Mouse (Mus musculus): ENCODE measurements around the gene Frmd4a.

Gene Frmd4a

GRCm38 (mm10) chr2:4137493-4137892 lies 120.0 kb downstream of the Frmd4a start:
- DNase-seq (ENCODE audit: low read depth, low spot score): no peak

- peak; percentile 45 for DNase-seq (ENCODE audit: low read depth, low spot score)
These were observed 124.9 kb downstream of the Frmd4a start for GRCm38 (mm10) chr2:4142221-4142950.

- no peak for DNase-seq (ENCODE audit: low read depth, low spot score)
These were observed 126.9 kb downstream of the Frmd4a start for GRCm38 (mm10) chr2:4144424-4144823.

GRCm38 (mm10) chr2:4152521-4153040 lies 135.1 kb downstream of the Frmd4a start:
- peak; percentile 12 for DNase-seq (ENCODE audit: low read depth, low spot score)

- peak; percentile 17 for DNase-seq (ENCODE audit: low read depth, low spot score)
These were observed 135.7 kb downstream of the Frmd4a start for GRCm38 (mm10) chr2:4153131-4153631.

GRCm38 (mm10) chr2:4154036-4154653 lies 136.6 kb downstream of the Frmd4a start:
- no peak for DNase-seq (ENCODE audit: low read depth, low spot score)

GRCm38 (mm10) chr2:4154654-4155047 lies 137.1 kb downstream of the Frmd4a start:
- no peak for DNase-seq (ENCODE audit: low read depth, low spot score)

GRCm38 (mm10) chr2:4155406-4155805 lies 137.9 kb downstream of the Frmd4a start:
- DNase-seq (ENCODE audit: low read depth, low spot score): no peak

GRCm38 (mm10) chr2:4156511-4156910 lies 139.0 kb downstream of the Frmd4a start:
- no peak for DNase-seq (ENCODE audit: low read depth, low spot score)

- DNase-seq (ENCODE audit: low read depth, low spot score): no peak
These were observed 139.9 kb downstream of the Frmd4a start for GRCm38 (mm10) chr2:4157396-4157795.

- peak; percentile 73 for DNase-seq (ENCODE audit: low read depth, low spot score)
These were observed 142.2 kb downstream of the Frmd4a start for GRCm38 (mm10) chr2:4159574-4160203.

GRCm38 (mm10) chr2:4166191-4166590 lies 148.7 kb downstream of the Frmd4a start:
- no peak for DNase-seq (ENCODE audit: low read depth, low spot score)

GRCm38 (mm10) chr2:4167131-4167530 lies 149.6 kb downstream of the Frmd4a start:
- DNase-seq (ENCODE audit: low read depth, low spot score): no peak

- DNase-seq (ENCODE audit: low read depth, low spot score): no peak
These were observed 152.2 kb downstream of the Frmd4a start for GRCm38 (mm10) chr2:4169726-4170125.

GRCm38 (mm10) chr2:4170189-4170588 lies 152.7 kb downstream of the Frmd4a start:
- no peak for DNase-seq (ENCODE audit: low read depth, low spot score)

GRCm38 (mm10) chr2:4184991-4185390 lies 167.5 kb downstream of the Frmd4a start:
- no peak for DNase-seq (ENCODE audit: low read depth, low spot score)

GRCm38 (mm10) chr2:4187521-4187920 lies 170.0 kb downstream of the Frmd4a start:
- DNase-seq (ENCODE audit: low read depth, low spot score): no peak

- no peak for DNase-seq (ENCODE audit: low read depth, low spot score)
These were observed 170.8 kb downstream of the Frmd4a start for GRCm38 (mm10) chr2:4188303-4188702.

GRCm38 (mm10) chr2:4190345-4190744 lies 172.8 kb downstream of the Frmd4a start:
- no peak for DNase-seq (ENCODE audit: low read depth, low spot score)

GRCm38 (mm10) chr2:4190995-4191394 lies 173.5 kb downstream of the Frmd4a start:
- no peak for DNase-seq (ENCODE audit: low read depth, low spot score)

- DNase-seq (ENCODE audit: low read depth, low spot score): no peak
These were observed 175.7 kb downstream of the Frmd4a start for GRCm38 (mm10) chr2:4193206-4193605.

GRCm38 (mm10) chr2:4194324-4195014 lies 177.0 kb downstream of the Frmd4a start:
- DNase-seq (ENCODE audit: low read depth, low spot score): no peak

Measured in ZHBTc4 (cell line).